Mouse (Mus musculus) CD4-positive helper T cell, adult 2 months (primary cell): Measurements from ENCODE around the gene Edc4.
A peak's percentile ranks its signal among the peaks of the same experiment; 100 is the strongest.

Source experiments
- DNase-seq: peaks from one replicate; pipeline ENCODE4 v3.0.0-alpha.2; 2012; ENCODE audit warnings: low read depth, missing footprints, low spot score

The Edc4 gene

DNA sequence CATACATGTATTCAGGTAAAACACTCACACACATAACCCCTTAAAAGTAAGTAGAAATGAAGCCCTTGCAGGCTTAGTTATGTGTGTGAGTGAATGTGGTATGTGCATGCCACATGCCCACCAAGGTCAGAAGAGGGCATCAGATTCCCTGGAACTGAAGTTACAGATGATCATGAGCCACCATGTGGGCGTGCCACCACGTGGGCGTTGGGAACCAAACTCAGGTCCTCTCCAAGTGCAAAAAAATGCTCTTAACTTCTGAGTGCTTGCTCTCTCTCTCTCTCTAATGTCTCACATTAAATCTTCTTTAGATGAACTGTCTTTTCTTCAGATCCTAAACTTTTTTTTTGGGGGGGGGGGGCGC lies 57.6 kb downstream of the Edc4 start, which contains the start of gene Psmb10:
Psmb10 (minus strand) TSS at position 139 of the 364 bp plus-strand sequence.
- DNase-seq: peak; percentile 60

GRCm38 (mm10) chr8:105942026-105942425 lies 61.3 kb downstream of the Edc4 start:
- DNase-seq: no peak

GRCm38 (mm10) chr8:105942542-105942941 lies 61.9 kb downstream of the Edc4 start:
- no peak for DNase-seq

GRCm38 (mm10) chr8:105943321-105943739 lies 62.6 kb downstream of the Edc4 start, which contains the start of gene Lcat:
TSS of gene Lcat (minus strand) at chr8:105943382.
- no peak for DNase-seq
